Mouse (Mus musculus): ENCODE measurements around the gene Dcaf8. TPM values are rescaled to one million over a fixed set of nuclear protein-coding genes. Genes with fewer than 3 reads are reported as not detected.

The Dcaf8 gene
- total RNA-seq (2021), result 100 to 1,000 TPM; 165 to 181 TPM
- long read RNA-seq, experiment 1, transcript Dcaf8-206 (14 exons, 2,859 nt), result major isoform, 32 of 102 reads
- long read RNA-seq, experiment 1, transcript Dcaf8-202 (14 exons, 2,754 nt), result minor isoform, 24 of 102 reads
- long read RNA-seq, experiment 1, partial matches to known transcripts, result 41 of 102 reads
- long read RNA-seq, experiment 1, other reads (novel, unspliced or antisense), result 5 of 102 reads
- long read RNA-seq, experiment 2, transcript Dcaf8-206 (14 exons, 2,859 nt), result major isoform, 47 of 153 reads
- long read RNA-seq, experiment 2, transcript Dcaf8-202 (14 exons, 2,754 nt), result minor isoform, 39 of 153 reads
- long read RNA-seq, experiment 2, partial matches to known transcripts, result 61 of 153 reads
- long read RNA-seq, experiment 2, other reads (novel, unspliced or antisense), result 6 of 153 reads

DNA sequence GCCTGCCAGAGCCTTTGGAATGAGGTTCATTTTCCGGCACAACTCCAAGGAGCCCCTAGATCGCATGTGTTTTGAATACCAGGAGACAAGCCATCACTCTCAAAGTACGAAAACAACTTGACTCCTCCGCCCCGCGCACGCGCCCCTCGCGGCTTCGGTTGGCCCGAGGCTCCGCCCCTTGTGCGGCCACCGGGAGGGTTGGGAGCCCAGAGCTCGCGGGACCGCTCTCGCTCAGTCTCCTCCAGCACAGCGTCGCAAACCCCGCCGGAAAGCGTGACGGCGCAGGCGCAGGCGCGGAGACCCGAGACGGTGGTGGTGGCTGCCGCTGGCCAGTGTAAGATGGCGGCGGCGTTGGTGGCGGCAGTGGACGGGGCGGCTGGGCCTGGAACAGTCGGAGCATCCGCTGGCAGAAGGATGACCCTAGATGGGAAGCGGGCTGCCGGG, at the start of gene Dcaf8:
TSS of gene Dcaf8 (plus strand) at position 250 of the 444 bp plus-strand sequence.
- DNase-seq, result peak; percentile 96 to 98
- intact Hi-C loops (cut with DNase I), result loop anchor here (5.0 to 10.0 kb wide), 3 partner anchors 57 to 164 kb away; partner anchors contain the start of gene Pea15a

DNA sequence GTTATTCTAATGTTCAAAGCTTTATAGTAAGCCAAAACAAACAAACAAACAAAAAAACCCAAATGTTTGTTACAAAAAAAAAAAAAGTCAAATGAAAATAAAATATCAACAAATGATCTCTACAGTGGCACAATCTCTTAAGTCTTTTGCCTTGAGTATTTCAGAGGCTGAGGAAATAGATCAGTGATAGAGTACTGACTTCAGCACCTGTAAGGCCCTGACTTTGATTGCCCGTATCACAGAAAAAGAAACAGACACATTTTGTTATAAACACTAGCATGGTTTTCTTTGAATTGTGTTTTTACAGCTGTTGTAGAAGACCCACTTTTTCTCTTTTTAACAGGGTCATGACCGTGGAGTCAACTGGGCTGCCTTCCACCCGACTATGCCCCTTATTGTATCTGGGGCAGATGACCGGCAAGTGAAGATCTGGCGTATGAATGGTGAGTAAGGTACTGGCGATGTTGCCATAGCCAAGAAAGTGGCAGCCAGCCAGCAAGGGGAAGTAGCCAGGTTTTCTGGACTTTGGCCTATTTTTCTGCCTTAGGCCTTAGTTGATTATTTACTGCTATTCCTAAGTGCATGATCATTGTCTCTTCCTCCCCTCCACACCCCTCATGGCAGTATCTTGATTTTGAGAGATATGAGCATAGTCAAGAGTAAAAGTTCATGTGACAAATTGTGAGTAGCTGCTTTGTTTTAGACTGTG, 48.4 kb upstream of the Dcaf8 start:
- no peak for DNase-seq
- intact Hi-C loops (cut with DNase I), result no loop called here

GRCm38 (mm10) chr1:172103619-172104018, 44.3 kb upstream of the Dcaf8 start:
- intact Hi-C loops (cut with DNase I), result no loop called here
- no peak for DNase-seq

- no peak for DNase-seq
- intact Hi-C loops (cut with DNase I), result no loop called here
Observed at GRCm38 (mm10) chr1:172105101-172105500, 42.8 kb upstream of the Dcaf8 start.

GRCm38 (mm10) chr1:172107777-172108477, 40.0 kb upstream of the Dcaf8 start:
- intact Hi-C loops (cut with DNase I), result no loop called here
- no peak for DNase-seq

GRCm38 (mm10) chr1:172116948-172117347, 30.9 kb upstream of the Dcaf8 start:
- DNase-seq, result no peak
- intact Hi-C loops (cut with DNase I), result loop anchor here (5.0 kb wide), 1 partner anchor 65 kb away; no protein-coding TSS in a partner anchor

- no peak for DNase-seq
- intact Hi-C loops (cut with DNase I), result loop anchor here (2.0 to 5.0 kb wide), 2 partner anchors 67 to 238 kb away; no protein-coding TSS in a partner anchor
Observed at GRCm38 (mm10) chr1:172119100-172119499, 28.8 kb upstream of the Dcaf8 start.

GRCm38 (mm10) chr1:172119720-172120119, 28.2 kb upstream of the Dcaf8 start:
- intact Hi-C loops (cut with DNase I), result loop anchor here (2.0 to 5.0 kb wide), 3 partner anchors 67 to 237 kb away; no protein-coding TSS in a partner anchor
- DNase-seq, result no peak

GRCm38 (mm10) chr1:172122671-172123070, 25.2 kb upstream of the Dcaf8 start:
- intact Hi-C loops (cut with DNase I), result loop anchor here (5.0 kb wide), 1 partner anchor 200 kb away; no protein-coding TSS in a partner anchor
- no peak for DNase-seq

DNA sequence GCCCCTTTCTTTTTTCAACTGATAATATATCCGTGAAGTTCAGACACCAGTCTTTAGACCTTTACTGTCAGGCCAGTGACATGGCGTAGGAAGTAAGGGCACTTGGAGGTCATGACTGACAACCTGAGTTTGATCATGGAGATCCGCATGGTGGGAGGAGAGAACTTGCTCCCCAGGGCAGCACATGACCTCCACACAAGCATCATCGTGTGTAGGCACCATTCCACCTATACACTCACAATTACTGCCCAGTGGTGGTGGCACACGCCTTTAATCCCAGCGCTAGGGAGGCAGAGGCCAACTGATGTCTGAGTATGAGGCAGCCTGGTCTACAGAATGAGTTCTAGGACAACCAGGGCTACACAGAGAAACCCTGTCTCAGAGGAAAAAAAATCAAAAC, 23.3 kb upstream of the Dcaf8 start:
- intact Hi-C loops (cut with DNase I), result loop anchor here (5.0 kb wide), 1 partner anchor 198 kb away; no protein-coding TSS in a partner anchor

DNA sequence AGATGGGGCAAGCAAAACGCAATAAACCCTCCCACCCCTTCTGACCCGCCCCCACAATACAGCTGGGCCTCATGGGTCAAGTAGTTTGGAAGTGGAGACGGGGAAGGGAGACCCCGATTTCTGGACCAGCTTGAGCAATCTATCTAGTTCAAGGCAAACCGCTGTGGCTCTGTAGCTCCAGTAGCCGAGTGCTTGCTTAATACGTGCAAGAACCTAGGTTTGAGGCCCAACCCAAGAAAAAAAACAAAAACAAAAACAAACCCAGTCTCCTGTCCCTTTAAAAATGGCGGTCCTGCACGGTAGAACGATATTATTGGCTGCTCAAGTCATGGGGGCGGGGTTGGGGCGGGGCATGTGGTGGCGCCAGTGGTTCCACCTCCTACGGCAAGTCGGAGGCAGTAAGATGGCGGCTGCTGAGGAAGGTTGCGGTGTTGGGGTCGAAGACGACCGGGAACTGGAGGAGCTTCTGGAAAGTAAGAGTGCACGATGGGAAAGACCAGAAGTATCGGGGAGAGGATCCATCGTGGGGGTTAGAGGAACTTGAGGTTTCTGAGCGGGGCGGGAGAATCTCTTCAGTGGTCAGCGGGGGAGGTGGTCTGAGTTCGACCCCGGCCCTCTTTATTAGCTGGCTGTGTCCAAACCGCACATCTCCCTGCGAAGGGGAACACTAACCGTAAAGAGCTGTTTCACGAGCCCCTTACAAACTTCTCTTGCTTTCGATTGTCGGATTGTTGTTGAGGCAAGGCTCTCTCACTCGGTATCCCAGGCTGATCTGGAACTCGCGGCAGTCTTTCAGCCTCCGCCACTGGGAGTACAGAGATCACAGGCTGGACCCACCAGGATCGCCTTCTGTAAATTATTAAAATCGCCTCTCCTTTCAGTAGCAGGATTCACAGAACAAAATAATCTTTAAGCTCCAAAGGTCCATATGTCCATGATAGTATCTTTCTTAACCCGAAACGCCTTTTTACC, 21.2 kb upstream of the Dcaf8 start, which contains the start of gene Pex19:
TSS of gene Pex19 (plus strand) at position 380 of the 972 bp plus-strand sequence.
- intact Hi-C loops (cut with DNase I), result no loop called here

More for the DNA sequence above, 23.3 kb upstream of the Dcaf8 start:
- DNase-seq, result no peak

DNA sequence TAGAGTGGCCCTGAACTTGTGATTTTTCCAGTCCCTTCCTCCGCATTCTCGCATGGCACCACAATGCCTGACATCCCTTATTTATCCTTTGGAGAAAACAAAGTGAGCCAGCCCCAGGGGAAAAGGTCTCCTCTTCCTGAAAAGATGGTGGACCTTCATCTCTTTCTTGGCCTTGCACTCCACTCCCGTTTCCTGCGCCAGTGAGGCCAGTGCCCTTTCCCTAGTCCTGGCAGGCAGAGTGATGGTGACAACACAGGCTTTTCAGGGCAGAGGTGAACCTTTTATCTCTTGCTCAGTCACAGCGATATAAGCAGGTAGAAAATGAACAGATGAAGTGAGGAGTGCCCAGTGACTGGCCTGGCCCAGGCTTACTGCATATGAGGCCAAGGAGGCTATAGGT, 20.4 kb upstream of the Dcaf8 start:
- intact Hi-C loops (cut with DNase I), result no loop called here
- no peak for DNase-seq

More for the DNA sequence above, 21.2 kb upstream of the Dcaf8 start, which contains the start of gene Pex19:
- DNase-seq, result peak; percentile 59 to 64

DNA sequence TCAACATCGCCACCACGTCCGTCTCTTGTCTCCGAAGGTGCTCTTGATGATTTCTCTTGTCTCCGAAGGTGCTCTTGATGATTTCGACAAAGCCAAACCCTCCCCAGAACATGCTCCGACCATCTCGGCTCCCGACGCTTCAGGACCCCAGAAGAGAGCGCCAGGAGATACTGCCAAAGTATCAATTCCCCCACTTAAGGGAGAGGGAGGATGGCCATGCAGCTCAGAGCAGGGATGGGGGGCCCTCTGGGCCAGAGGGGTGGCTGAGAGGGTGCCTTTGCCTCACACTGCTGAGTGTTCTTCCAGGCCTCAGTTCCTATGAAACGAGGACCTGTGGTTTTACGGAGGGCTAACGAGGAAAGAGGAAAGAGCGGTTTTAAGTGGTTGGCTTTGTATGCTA, 19.3 kb upstream of the Dcaf8 start:
- intact Hi-C loops (cut with DNase I), result no loop called here
- DNase-seq, result no peak

DNA sequence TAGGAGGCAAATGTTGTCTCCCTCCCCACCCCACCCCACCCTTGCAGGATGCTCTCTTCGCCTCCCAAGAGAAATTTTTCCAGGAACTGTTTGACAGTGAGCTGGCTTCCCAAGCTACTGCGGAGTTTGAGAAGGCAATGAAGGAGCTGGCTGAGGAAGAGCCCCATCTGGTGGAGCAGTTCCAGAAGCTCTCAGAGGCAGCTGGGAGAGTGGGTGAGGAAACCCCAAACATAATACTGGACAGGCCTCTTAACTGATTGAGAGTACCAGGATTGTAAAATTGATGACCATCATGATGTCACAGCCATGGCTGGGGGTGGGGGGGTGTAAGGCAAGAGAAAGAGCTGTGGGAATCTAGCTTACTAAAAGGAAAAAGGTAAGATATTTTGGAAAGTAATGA, 18.8 kb upstream of the Dcaf8 start:
- intact Hi-C loops (cut with DNase I), result no loop called here
- DNase-seq, result no peak

- intact Hi-C loops (cut with DNase I), result no loop called here
Observed at GRCm38 (mm10) chr1:172129780-172130179, 18.1 kb upstream of the Dcaf8 start.

DNA sequence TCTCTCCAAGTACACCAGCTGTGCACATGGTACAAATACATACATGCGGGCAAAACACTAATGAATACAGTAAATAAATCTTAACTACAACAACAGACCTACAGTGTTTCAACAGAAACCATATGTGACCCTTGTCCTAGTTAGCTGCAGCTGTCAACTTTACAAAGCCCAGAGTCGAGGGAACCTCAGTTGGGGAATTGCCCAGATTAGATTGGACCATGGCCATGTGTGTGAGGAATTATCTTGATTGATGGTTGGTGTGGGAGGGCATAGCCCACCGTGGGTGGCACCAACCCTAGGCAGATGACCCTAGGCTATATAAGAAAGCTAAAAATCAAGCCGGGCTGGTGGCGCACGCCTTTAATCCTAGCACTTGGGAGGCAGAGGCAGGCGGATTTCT, 15.6 kb upstream of the Dcaf8 start:
- intact Hi-C loops (cut with DNase I), result no loop called here
- DNase-seq, result no peak

More at GRCm38 (mm10) chr1:172129780-172130179, 18.1 kb upstream of the Dcaf8 start:
- no peak for DNase-seq

GRCm38 (mm10) chr1:172133535-172133934, 14.3 kb upstream of the Dcaf8 start:
- intact Hi-C loops (cut with DNase I), result no loop called here

GRCm38 (mm10) chr1:172134072-172134471, 13.8 kb upstream of the Dcaf8 start:
- DNase-seq, result no peak
- intact Hi-C loops (cut with DNase I), result no loop called here

More at GRCm38 (mm10) chr1:172133535-172133934, 14.3 kb upstream of the Dcaf8 start:
- DNase-seq, result no peak

DNA sequence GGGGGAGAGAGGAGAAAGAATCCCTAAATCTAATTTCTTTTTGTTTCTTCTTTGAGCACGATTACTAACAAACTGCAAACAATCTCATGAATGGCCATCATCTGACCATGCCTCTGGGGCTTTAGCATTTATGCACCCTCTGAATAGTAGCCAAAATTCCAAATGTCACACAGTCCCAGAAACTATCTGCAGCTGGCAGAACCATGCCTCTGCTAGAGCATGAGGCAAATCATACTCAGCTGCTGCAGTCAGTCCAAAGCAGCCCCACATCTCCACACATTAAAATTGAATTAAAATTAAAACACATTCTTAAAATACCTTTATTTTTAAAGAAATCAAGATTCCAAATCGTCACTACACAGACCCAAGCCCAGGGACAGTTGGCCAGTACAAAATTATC, 7.7 kb upstream of the Dcaf8 start:
- no peak for DNase-seq
- intact Hi-C loops (cut with DNase I), result loop anchor here (10.0 kb wide), 1 partner anchor 65 kb away; the partner anchor contains the start of gene Pea15a

Measured in gastrocnemius, postnatal 36 days (tissue).